Mouse (Mus musculus): ENCODE measurements around the gene Deaf1. TPM values are rescaled to one million over a fixed set of nuclear protein-coding genes. Genes with fewer than 3 reads are reported as not detected.

Gene Deaf1
- polyA plus RNA-seq, 1 experiment from 2014 or later: 11.9 TPM

DNA sequence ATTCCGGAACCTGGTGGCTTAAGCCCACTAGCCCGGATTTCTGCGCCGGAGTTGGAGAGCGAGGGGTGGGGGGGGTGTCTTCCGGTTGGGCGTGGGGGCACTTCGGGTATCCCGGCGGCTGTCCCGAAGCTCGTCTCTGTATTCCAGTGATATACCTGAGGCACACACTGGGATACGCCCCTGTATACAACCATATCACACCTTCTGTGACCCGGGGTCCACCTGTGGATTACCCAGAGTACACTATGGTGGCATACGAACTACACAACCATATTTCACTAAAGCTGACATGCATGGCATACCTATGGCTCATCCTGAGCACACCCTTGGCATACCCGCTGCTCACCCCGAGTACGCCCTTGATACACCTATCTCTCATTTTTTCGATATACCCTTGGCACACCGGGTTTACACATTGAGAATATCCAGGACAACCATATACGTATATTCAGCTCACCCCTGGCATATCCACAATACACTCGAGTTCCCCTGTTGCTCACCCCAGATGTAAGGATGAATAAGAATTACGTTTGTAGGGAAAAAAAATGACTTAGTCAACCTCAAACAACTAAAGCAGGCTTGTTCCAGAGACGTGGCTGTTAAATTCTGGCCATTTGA, 992 bp upstream of the Deaf1 start:
- ATAC-seq: peak; percentile 5; the same call in 1 of the 2 replicates
- 14% methylated on average over 24 of the region's 24 CpGs for WGBS (ENCODE audit: insufficient replicate concordance)
- no peak for DNase-seq
- no peaks in the 10 kb centered on the region for H3K27me3 ChIP-seq (ENCODE audit: insufficient read depth, low read length)
- no peak for TF ChIP-seq EP300 (IDR thresholded peaks at IDR 0.05; ENCODE audit: low read depth)
- no peak for TF ChIP-seq CTCF (IDR thresholded peaks at IDR 0.05; ENCODE audit: low read depth)
- H3K36me3 ChIP-seq (replicated peaks; ENCODE audit: insufficient read depth, low read length): peaks cover 13% of the 10 kb centered on the region
- H3K9ac ChIP-seq (replicated peaks): peak overlapping the region; percentile 92
- peaks cover 34% of the 10 kb centered on the region for H3K4me1 ChIP-seq (ENCODE audit: insufficient read depth)
- H3K4me3 ChIP-seq (ENCODE audit: low read depth, low read length): peak overlapping the region; percentile 72
- no peaks in the 10 kb centered on the region for H3K9me3 ChIP-seq (ENCODE audit: low read length)
- H3K4me2 ChIP-seq (ENCODE audit: low read depth, low read length): peak overlapping the region; percentile 91
- H3K27ac ChIP-seq (ENCODE audit: low read depth): peak overlapping the region; percentile 94

DNA sequence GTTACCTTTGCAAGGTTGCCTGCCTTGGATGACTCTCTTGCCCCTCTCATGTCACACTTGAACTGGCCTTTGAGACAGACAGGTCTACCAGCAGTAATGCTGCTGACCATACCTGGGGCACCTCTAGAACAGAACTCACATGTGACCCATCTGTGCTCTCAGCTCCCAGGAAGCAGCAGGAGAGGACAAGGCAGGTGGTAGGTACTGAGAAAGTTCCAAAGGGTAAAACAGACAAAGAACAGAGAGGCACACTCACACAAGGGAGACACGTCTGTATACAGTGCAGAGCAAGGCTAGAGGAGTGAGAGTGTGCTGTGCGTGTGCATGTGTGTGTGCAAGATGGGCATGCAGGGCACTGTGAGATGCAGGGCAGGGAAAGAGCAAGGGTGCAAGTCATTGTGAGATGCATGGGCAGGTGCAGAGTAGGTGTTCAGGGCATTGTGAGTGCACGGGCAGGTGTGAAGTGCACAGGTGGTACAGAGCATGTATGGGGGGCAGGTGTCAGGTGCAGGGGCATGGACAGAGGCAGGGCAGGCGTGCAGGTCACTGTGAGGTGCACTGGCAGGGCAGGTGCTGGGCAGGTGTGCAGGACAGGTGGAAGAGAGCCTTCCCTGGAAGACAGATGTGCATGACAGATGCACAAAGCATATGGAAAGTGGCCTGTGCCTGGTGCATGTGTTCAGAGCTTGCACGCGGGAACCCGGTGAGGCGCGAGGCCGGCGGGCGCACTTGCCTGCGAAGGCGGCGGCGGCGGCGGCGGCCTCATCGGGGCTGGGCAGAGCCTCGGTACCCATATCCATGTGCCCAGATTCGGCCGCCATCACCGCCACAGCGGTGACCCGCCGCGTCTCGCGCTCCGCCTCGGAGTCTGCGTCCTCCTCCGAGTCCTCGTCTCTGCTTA, 694 bp downstream of the Deaf1 start:
- ATAC-seq: peak; percentile 9
- peaks cover 34% of the 10 kb centered on the region for H3K4me1 ChIP-seq (ENCODE audit: insufficient read depth)
- peak overlapping the region; percentile 94 for H3K27ac ChIP-seq (ENCODE audit: low read depth)
- peaks cover 24% of the 10 kb centered on the region for H3K36me3 ChIP-seq (replicated peaks; ENCODE audit: insufficient read depth, low read length)
- DNase-seq: peak; percentile 72
- H3K9ac ChIP-seq (replicated peaks): peak overlapping the region; percentile 92
- H3K4me2 ChIP-seq (ENCODE audit: low read depth, low read length): peak overlapping the region; percentile 91
- no peak for TF ChIP-seq CTCF (IDR thresholded peaks at IDR 0.05; ENCODE audit: low read depth)
- TF ChIP-seq EP300 (IDR thresholded peaks at IDR 0.05; ENCODE audit: low read depth): no peak
- WGBS (ENCODE audit: insufficient replicate concordance): 8% methylated on average over 17 of the region's 35 CpGs
- peak overlapping the region; percentile 72 for H3K4me3 ChIP-seq (ENCODE audit: low read depth, low read length)
- H3K27me3 ChIP-seq (ENCODE audit: insufficient read depth, low read length): no peaks in the 10 kb centered on the region
- no peaks in the 10 kb centered on the region for H3K9me3 ChIP-seq (ENCODE audit: low read length)

DNA sequence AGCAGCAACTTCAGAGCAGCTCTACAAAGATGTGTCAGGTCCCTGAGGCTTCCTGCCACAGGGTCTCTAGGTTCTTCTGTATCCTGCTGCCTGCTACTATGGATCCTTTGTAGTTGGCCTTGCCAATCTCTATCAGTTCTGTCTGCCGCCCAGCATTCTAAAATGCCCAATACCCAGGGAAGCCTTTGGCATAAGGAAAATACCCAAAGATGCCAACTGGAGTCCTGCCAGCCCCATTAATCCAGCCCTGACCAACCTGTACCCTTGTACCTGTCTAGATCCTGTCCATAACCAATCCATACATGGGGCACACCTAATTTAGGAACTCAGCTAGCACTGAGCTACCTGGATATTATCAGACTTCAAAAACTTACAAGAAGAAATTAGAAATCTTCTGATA, 2.8 kb downstream of the Deaf1 start:
- no peak overlapping the region for H3K4me3 ChIP-seq (ENCODE audit: low read depth, low read length)
- H3K27ac ChIP-seq (ENCODE audit: low read depth): no peak overlapping the region
- TF ChIP-seq EP300 (IDR thresholded peaks at IDR 0.05; ENCODE audit: low read depth) (no peak), CTCF (IDR thresholded peaks at IDR 0.05; ENCODE audit: low read depth) (no peak)
- peaks cover 40% of the 10 kb centered on the region for H3K36me3 ChIP-seq (replicated peaks; ENCODE audit: insufficient read depth, low read length)
- WGBS (ENCODE audit: insufficient replicate concordance): 80% methylated on average over 1 of the region's 1 CpGs
- no peaks in the 10 kb centered on the region for H3K9me3 ChIP-seq (ENCODE audit: low read length)
- DNase-seq (no peak), ATAC-seq (no peak)
- no peak overlapping the region for H3K4me2 ChIP-seq (ENCODE audit: low read depth, low read length)
- H3K9ac ChIP-seq (replicated peaks): no peak overlapping the region
- no peaks in the 10 kb centered on the region for H3K27me3 ChIP-seq (ENCODE audit: insufficient read depth, low read length)
- H3K4me1 ChIP-seq (ENCODE audit: insufficient read depth): peaks cover 31% of the 10 kb centered on the region

DNA sequence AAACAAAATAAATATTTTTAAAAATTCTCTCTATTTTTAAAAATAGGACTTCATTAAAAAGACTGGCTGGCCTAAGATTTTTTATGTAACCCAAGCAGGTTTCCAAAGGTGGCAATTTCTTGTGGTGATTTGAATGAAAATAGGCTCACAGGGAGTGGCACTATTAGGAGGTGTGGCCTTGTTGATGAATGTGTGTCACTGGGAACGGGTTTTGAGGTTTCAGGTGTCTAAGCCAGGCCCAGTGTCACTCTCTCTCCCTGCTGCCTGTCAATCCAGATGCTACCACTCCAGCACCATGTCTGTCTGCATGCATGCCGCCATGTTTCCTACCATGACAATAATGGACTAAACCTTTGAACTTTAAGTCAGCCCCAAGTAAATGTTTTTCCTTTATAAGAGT, 8.0 kb downstream of the Deaf1 start:
- no peak overlapping the region for H3K4me3 ChIP-seq (ENCODE audit: low read depth, low read length)
- ATAC-seq (no peak), DNase-seq (no peak)
- WGBS (ENCODE audit: insufficient replicate concordance): 86% methylated on average over 2 of the region's 2 CpGs
- no peak overlapping the region for H3K9ac ChIP-seq (replicated peaks)
- H3K4me1 ChIP-seq (ENCODE audit: insufficient read depth): no peaks in the 10 kb centered on the region
- TF ChIP-seq EP300 (IDR thresholded peaks at IDR 0.05; ENCODE audit: low read depth) (no peak), CTCF (IDR thresholded peaks at IDR 0.05; ENCODE audit: low read depth) (no peak)
- peaks cover 65% of the 10 kb centered on the region for H3K36me3 ChIP-seq (replicated peaks; ENCODE audit: insufficient read depth, low read length)
- no peak overlapping the region for H3K27ac ChIP-seq (ENCODE audit: low read depth)
- no peak overlapping the region for H3K4me2 ChIP-seq (ENCODE audit: low read depth, low read length)
- H3K27me3 ChIP-seq (ENCODE audit: insufficient read depth, low read length): no peaks in the 10 kb centered on the region
- H3K9me3 ChIP-seq (ENCODE audit: low read length): no peaks in the 10 kb centered on the region

DNA sequence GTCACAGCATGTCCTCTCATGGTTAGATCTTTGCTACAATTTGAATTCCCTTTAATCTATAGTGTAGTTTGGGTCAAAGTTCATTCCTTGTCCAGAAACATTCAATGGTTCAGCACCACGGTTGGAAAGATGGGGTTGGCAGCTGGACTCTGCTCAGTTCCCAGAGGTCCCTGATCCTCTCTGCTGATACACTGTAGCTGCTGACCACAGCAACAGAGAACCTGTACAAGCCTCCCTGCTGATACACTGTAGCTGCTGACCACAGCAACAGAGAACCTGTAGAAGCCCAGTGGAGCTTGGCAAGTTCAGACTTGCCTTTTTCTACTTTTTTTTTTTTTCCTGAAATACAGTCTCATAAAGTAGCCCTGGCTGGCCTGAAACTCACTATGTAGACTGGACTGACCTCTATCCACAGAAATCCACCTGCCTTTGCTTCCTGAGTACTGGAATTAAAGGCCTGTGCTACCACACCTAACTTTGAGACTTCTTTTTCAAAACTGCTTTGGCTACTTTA, 9.8 kb downstream of the Deaf1 start:
- no peak for TF ChIP-seq CTCF (IDR thresholded peaks at IDR 0.05; ENCODE audit: low read depth)
- TF ChIP-seq EP300 (IDR thresholded peaks at IDR 0.05; ENCODE audit: low read depth): no peak

DNA sequence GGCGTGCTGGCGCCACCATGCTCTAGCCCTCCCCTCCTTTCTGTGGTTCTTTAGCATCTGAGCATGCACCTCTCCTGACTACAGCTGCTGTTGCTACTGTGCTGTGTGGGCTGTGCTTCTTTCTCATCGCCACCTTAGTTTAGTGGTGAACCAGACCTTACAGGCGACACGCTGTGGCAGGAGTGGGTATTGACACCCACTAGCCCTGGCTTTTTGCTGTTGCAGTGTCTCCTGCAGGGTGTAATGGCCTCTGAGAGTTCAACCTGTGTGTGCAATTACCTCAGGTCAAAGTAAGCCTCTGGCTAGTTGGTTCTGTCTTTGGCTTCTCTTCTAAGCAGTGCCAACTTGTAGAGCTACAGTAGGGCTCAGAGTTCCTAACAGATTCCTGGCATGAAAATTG, 11.5 kb downstream of the Deaf1 start:
- Histone ChIP-seq H3K4me2 (ENCODE audit: low read depth, low read length) (no peak overlapping the region), H3K9ac (replicated peaks) (no peak overlapping the region), H3K36me3 (replicated peaks; ENCODE audit: insufficient read depth, low read length) (peaks cover 61% of the 10 kb centered on the region), H3K4me1 (ENCODE audit: insufficient read depth) (no peaks in the 10 kb centered on the region), H3K27me3 (ENCODE audit: insufficient read depth, low read length) (no peaks in the 10 kb centered on the region), H3K27ac (ENCODE audit: low read depth) (no peak overlapping the region), H3K9me3 (ENCODE audit: low read length) (no peaks in the 10 kb centered on the region), H3K4me3 (ENCODE audit: low read depth, low read length) (no peak overlapping the region)
- DNase-seq (peak; percentile 54), ATAC-seq (peak; percentile 72)
- whole genome bisulfite sequencing (ENCODE audit: insufficient replicate concordance): 72% methylated on average over 5 of the region's 5 CpGs
- TF ChIP-seq EP300 (IDR thresholded peaks at IDR 0.05; ENCODE audit: low read depth) (no peak), CTCF (IDR thresholded peaks at IDR 0.05; ENCODE audit: low read depth) (peak; percentile 72)

More for the DNA sequence above, 9.8 kb downstream of the Deaf1 start:
- H3K4me3 ChIP-seq (ENCODE audit: low read depth, low read length): no peak overlapping the region
- H3K9me3 ChIP-seq (ENCODE audit: low read length): no peaks in the 10 kb centered on the region
- H3K4me2 ChIP-seq (ENCODE audit: low read depth, low read length): no peak overlapping the region
- H3K27me3 ChIP-seq (ENCODE audit: insufficient read depth, low read length): no peaks in the 10 kb centered on the region
- H3K36me3 ChIP-seq (replicated peaks; ENCODE audit: insufficient read depth, low read length): peaks cover 64% of the 10 kb centered on the region
- DNase-seq (no peak), ATAC-seq (no peak)
- no peak overlapping the region for H3K9ac ChIP-seq (replicated peaks)
- WGBS (ENCODE audit: insufficient replicate concordance): 58% methylated on average over 1 of the region's 1 CpGs
- H3K27ac ChIP-seq (ENCODE audit: low read depth): no peak overlapping the region
- no peaks in the 10 kb centered on the region for H3K4me1 ChIP-seq (ENCODE audit: insufficient read depth)
